Mouse (Mus musculus): ENCODE results near the gene Kctd20.

The Kctd20 gene

GRCm38 (mm10) chr17:28934120-28934916 is 17.4 kb upstream of the Kctd20 start:
- DNase-seq: no peak

DNA sequence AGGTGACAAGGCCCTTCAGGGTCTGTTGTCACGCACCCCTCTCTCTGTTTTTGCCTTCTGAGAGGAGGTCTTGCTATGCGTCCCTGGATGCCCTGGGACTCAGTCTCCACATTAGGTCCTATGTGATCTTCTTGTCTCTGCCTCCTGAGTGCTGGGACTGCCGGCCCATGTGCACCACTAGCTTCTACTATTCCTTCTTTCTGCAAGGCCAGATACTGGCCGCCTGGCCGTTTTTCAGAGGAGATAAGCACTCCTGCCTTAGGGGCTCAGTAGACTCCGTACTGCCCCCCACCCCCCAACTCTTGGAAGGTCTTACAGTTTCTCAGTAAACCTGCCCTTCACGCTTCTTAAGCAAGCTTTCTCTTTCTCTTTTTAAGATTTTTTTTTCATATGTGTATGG is 15.6 kb upstream of the Kctd20 start:
- DNase-seq: no peak

GRCm38 (mm10) chr17:28936622-28937345 is 15.0 kb upstream of the Kctd20 start:
- peak; percentile 22 to 67 for DNase-seq

- no peak for DNase-seq
Measured at GRCm38 (mm10) chr17:28940776-28941555, 10.8 kb upstream of the Kctd20 start.

GRCm38 (mm10) chr17:28942101-28942500 is 9.6 kb upstream of the Kctd20 start:
- DNase-seq: peak; percentile 16 to 21

- DNase-seq: no peak
Measured at GRCm38 (mm10) chr17:28943740-28944139, 8.0 kb upstream of the Kctd20 start, which contains the start of gene Pxt1. Gene Pxt1, minus strand, starts transcription at chr17:28943840.

DNA sequence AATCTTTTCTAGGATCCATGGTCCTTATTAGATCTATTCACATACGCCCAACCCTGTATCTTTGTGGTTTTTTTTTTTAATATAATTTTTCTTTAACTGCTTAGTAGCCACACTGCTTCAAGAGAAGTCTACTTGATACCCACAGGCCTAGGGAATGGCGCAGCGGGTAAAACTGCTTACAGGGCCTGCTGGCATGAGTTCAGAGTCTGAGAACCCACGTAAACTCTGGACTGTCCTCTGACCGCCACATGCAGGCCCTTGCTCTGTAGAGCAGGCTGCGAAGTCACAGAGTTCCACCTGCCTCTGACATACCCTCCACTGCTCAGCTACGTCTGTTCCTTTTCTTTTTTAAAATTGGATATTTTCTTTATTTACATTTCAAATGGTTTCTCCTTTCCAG is 7.3 kb upstream of the Kctd20 start:
- no peak for DNase-seq

DNA sequence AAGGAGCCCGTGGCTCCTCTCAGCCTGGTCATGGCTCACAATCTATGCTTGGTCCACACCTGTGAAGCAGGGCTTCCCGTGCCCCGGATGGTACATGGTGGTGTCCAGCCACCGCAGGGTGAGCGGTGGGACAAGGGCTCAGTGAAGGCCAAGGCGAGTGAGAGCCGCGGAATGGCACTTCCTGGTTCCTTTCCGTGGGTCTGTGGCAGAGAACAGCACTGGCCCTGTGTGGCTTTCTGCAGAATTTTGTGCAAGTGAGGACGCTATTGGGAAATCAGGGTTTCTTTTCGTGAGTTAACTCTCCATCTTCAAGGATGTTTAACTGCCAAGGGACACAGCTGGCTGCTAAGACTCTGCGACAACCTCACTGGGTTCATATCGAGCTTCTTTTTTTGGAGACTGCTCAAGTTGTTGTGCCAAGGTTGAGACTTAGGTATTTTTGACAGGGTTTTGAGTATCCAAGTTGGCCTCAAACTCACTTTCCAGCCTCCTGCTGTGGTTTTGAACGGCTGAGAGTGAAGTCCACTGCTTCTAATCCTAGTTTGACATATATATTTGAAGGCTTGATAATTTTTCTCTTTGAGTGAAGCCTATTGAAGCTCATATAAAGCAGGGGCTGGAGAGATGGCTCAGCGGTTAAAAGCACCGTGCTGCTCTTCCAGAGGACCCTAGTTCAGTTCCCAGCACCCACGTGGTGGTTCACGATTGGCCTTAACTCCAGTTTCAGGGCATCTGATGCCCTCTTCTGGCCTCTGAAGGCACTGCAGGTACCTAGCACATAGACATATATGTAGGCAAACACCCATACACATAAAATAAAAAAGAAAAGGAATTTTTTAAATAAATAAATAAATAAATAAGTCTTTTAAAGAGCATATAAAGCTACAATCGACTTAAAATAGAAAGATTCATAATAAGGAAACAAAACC is 4.5 kb upstream of the Kctd20 start:
- DNase-seq: no peak

DNA sequence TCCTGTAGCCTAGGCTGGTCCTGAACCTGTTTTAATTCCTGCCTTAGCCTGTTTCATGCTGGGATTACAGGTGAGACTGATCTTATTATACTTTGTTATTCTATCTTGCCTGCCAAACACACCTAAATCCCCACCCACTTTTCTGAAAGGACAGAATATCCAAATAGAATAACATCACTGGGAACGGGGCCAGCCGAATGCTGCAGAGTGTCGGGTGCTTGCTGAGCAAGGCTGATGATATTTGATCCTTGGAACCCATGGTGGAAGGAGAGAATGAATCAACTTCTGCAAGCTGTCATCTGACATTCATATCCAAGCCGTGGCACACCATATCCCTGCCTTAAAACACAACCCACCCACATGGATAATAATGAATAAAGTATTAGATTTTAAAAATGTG is 3.1 kb upstream of the Kctd20 start:
- DNase-seq: no peak

DNA sequence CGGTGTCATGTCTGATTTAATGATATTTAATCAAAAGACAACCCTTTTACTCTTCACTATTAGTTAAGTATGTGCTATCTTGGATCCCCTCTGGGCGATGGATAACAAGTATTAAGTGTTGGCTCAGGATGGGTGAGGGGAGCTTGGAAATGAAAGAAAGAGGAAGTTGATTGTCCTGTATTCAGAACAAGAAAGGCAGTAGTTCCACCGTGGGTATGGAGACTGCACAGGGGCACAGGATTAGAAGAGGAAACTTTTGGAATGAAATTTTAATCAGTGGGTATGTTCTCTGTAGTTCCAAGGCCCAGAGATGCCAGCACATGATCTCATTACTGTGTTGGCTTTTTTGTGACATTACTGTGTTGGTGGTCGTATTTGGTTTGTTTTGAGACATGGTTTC is 999 bp upstream of the Kctd20 start:
- no peak for DNase-seq

GRCm38 (mm10) chr17:28953251-28953650 is 1.5 kb downstream of the Kctd20 start:
- DNase-seq: peak in 1 of 2 experiments; percentile 13

DNA sequence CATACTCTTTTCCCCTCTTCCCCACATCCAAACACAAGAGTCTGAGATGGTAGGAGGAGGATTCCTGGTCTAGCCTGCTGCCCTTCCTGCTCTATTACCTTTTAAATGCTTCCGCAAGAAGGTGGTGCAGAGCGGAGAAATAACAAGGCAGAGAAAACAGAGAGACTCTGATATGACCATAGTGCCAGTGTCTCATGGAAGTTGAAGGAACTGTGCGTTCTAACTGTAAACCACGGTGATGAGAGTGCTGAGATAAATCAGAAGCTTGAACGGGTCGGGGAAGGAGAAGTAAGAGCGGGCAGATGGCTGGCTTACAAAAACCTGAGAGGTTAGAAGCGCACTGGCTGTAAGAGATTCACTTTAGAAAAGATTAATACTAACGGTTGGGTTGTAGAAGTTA is 2.7 kb downstream of the Kctd20 start:
- no peak for DNase-seq

GRCm38 (mm10) chr17:28960597-28960996 is 8.8 kb downstream of the Kctd20 start:
- no peak for DNase-seq

GRCm38 (mm10) chr17:28961596-28961995 is 9.8 kb downstream of the Kctd20 start:
- no peak for DNase-seq

GRCm38 (mm10) chr17:28967021-28967610 is 15.4 kb downstream of the Kctd20 start:
- DNase-seq: peak; percentile 13 to 26

GRCm38 (mm10) chr17:28970122-28970521 is 18.4 kb downstream of the Kctd20 start:
- no peak for DNase-seq

- DNase-seq: no peak
Measured at GRCm38 (mm10) chr17:28979091-28979490, 27.3 kb downstream of the Kctd20 start.

DNA sequence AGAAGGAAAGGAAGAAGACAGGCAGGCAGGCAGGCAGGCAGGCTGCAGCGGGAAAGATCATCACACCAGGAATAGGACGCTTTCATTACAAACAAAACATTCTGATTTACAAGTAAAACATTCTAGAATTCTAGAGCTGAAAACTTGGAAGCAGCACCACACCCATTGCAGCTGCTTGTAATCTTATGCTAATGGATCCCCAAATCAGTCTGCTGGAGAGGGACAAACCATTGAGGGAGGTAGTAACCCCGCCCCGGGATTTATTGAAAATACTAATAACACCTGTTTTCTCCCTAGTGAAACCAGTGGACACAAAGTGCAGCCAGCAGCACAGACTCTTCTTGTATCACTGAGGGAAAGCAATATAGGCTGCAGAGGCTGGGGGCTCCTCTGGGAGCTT is 29.3 kb downstream of the Kctd20 start:
- DNase-seq: no peak

GRCm38 (mm10) chr17:28982591-28982990 is 30.8 kb downstream of the Kctd20 start:
- no peak for DNase-seq

GRCm38 (mm10) chr17:28984724-28985420 is 33.1 kb downstream of the Kctd20 start:
- DNase-seq: no peak

- DNase-seq: peak in 1 of 2 experiments; percentile 40
Measured at GRCm38 (mm10) chr17:28986833-28987232, 35.1 kb downstream of the Kctd20 start.

Measured in spleen, adult 18-20 months (tissue).